In genomic region chr10:90880854-90881560, GRCm38 (mm10) we compare ENCODE assay signal across 12 mouse cellular contexts.
DNase-seq lines count a peak whose midpoint lies in the region; ATAC-seq and TF ChIP-seq lines count a peak whose summit lies in the region.
"Had no signal": no experiment of that assay in that cellular context is flagged by ENCODE, and none has a peak within 500 bp of the region (broad histone marks: within the 10 kb centered on the region; RNA-seq: fewer than 3 reads in every experiment).

No protein-coding gene starts in this region.

- no peaks in the 10 kb centered on the region for H3K79me2 ChIP-seq in CH12.LX (replicated peaks; ENCODE audit: control insufficient read depth, extremely low read depth, insufficient read depth, poor library complexity, severe bottlenecking)

- H3K4me3 ChIP-seq in hindbrain, embryonic 11.5 days (ENCODE audit: low read depth, low read length) = no peak overlapping the region
- no peak overlapping the region for H3K4me3 ChIP-seq in hindbrain, embryonic 12.5 days
- H3K4me3 ChIP-seq in CH12.LX (replicated peaks in 1 of 3; ENCODE audit: low read depth in 2 of 3, low read length in 2 of 3, poor library complexity in 1 of 3) = no peak overlapping the region
- H3K4me3 ChIP-seq: midbrain, embryonic 13.5 days had no signal

- no peak for TF ChIP-seq CTCF in CH12.LX (conservative IDR thresholded peaks at IDR 0.05 in 1 of 2, IDR thresholded peaks at IDR 0.05 in 1 of 2; ENCODE audit: low read depth in 2 of 2, low read length in 2 of 2)

- H3K9ac ChIP-seq in hindbrain, embryonic 11.5 days (ENCODE audit: low read depth, low read length) = no peak overlapping the region
- H3K9ac ChIP-seq in hindbrain, embryonic 12.5 days = no peak overlapping the region
- H3K9ac ChIP-seq in CH12.LX (ENCODE audit: insufficient read depth, low read depth) = no peak overlapping the region
- H3K9ac ChIP-seq: midbrain, embryonic 13.5 days had no signal

- ATAC-seq in hindbrain, embryonic 11.5 days (ENCODE audit: low FRiP score) = no peak
- ATAC-seq in hindbrain, embryonic 12.5 days (ENCODE audit: low FRiP score) = no peak
- ATAC-seq: midbrain, embryonic 13.5 days had no signal

- in situ Hi-C loops in CH12.LX (cut with MboI; ENCODE audit: low pct_ligation_motif_present, low pct_unique_long_range_greater_than_20kb, low sequenced_read_pairs) = no loop called here

- H3K27ac ChIP-seq in hindbrain, embryonic 11.5 days (ENCODE audit: low read depth, low read length) = no peak overlapping the region
- H3K27ac ChIP-seq in hindbrain, embryonic 12.5 days = no peak overlapping the region
- no peak overlapping the region for H3K27ac ChIP-seq in CH12.LX (ENCODE audit: insufficient read depth, low read depth)
- H3K27ac ChIP-seq: midbrain, embryonic 13.5 days had no signal

- TF ChIP-seq RAD21 in CH12.LX (IDR thresholded peaks at IDR 0.05; ENCODE audit: low read depth, low read length) = no peak

- no peak for TF ChIP-seq POLR2A in CH12.LX (IDR thresholded peaks at IDR 0.05; ENCODE audit: low read depth, low read length)

- peak; percentile 46 for DNase-seq in hindbrain, embryonic 11.5 days (ENCODE audit: low spot score)
- DNase-seq in CH12.LX (ENCODE audit: extremely low read depth) (peak; percentile 24), ZHBTc4 (ENCODE audit: low read depth, low spot score) (peak; percentile 46)
- DNase-seq in hindlimb bud, embryonic 11.5 days (ENCODE audit: extremely low spot score, low read depth, low spot score) = peak; percentile 42
- DNase-seq in left cerebral cortex, adult 18-20 months (ENCODE audit: low spot score in 2 of 2) = no peak
- no peak for DNase-seq in ovary, adult 18-20 months (ENCODE audit: low spot score)
- no peak for DNase-seq in spleen, postnatal 4 days (ENCODE audit: low spot score in 2 of 2)
- DNase-seq: cerebellum, postnatal 36 days; gastrocnemius, postnatal 14 days; kidney, adult 9 months had no signal

- no peaks in the 10 kb centered on the region for H3K9me3 ChIP-seq in hindbrain, embryonic 11.5 days (ENCODE audit: control insufficient read depth, low read length)
- no peaks in the 10 kb centered on the region for H3K9me3 ChIP-seq in hindbrain, embryonic 12.5 days (replicated peaks)
- no peaks in the 10 kb centered on the region for H3K9me3 ChIP-seq in CH12.LX (replicated peaks; ENCODE audit: low read length)
- H3K9me3 ChIP-seq: midbrain, embryonic 13.5 days had no signal

- H3K27me3 ChIP-seq in hindbrain, embryonic 11.5 days (ENCODE audit: control insufficient read depth, insufficient read depth, low read length) = no peaks in the 10 kb centered on the region
- no peaks in the 10 kb centered on the region for H3K27me3 ChIP-seq in hindbrain, embryonic 12.5 days
- H3K27me3 ChIP-seq in CH12.LX (replicated peaks) = no peaks in the 10 kb centered on the region
- H3K27me3 ChIP-seq: midbrain, embryonic 13.5 days had no signal

- 40% methylated on average over 8 of the region's 8 CpGs for WGBS in hindbrain, embryonic 11.5 days
- WGBS in hindbrain, embryonic 12.5 days = 33% methylated on average over 8 of the region's 8 CpGs

- TF ChIP-seq EP300 in CH12.LX (IDR thresholded peaks at IDR 0.05; ENCODE audit: low read length) = no peak

- no peaks in the 10 kb centered on the region for H3K4me1 ChIP-seq in hindbrain, embryonic 11.5 days (replicated peaks; ENCODE audit: control insufficient read depth, insufficient read depth, low read length)
- no peaks in the 10 kb centered on the region for H3K4me1 ChIP-seq in hindbrain, embryonic 12.5 days
- no peaks in the 10 kb centered on the region for H3K4me1 ChIP-seq in CH12.LX (ENCODE audit: control insufficient read depth in 1 of 2, insufficient read depth in 2 of 2)

- no peaks in the 10 kb centered on the region for H3K36me3 ChIP-seq in hindbrain, embryonic 11.5 days (ENCODE audit: control insufficient read depth, insufficient read depth, low read length)
- no peaks in the 10 kb centered on the region for H3K36me3 ChIP-seq in hindbrain, embryonic 12.5 days
- H3K36me3 ChIP-seq in CH12.LX (replicated peaks in 1 of 2; ENCODE audit: control insufficient read depth in 1 of 2, insufficient read depth in 1 of 2, low read length in 1 of 2) = no peaks in the 10 kb centered on the region
- H3K36me3 ChIP-seq: midbrain, embryonic 13.5 days had no signal

- H3K4me2 ChIP-seq in hindbrain, embryonic 11.5 days (replicated peaks; ENCODE audit: low read depth, low read length) = no peak overlapping the region
- H3K4me2 ChIP-seq in hindbrain, embryonic 12.5 days (replicated peaks) = no peak overlapping the region
- H3K4me2 ChIP-seq in CH12.LX (ENCODE audit: insufficient read depth, low read depth, poor library complexity, severe bottlenecking) = no peak overlapping the region
- H3K4me2 ChIP-seq: midbrain, embryonic 13.5 days had no signal

- dilution Hi-C loops in CH12.LX (cut with MboI; ENCODE audit: extremely low pct_ligation_motif_present, extremely low pct_unique_long_range_greater_than_20kb, low sequenced_read_pairs) = no loop called here

TF ChIP-seq in CH12.LX, 34 proteins besides CTCF, POLR2A, EP300 and RAD21:
- TF ChIP-seq SIN3A (IDR thresholded peaks at IDR 0.05; ENCODE audit: low read length) (peak; percentile 53), GABPA (IDR thresholded peaks at IDR 0.05; ENCODE audit: insufficient replicate concordance, low read depth, low read length) (no peak), MXI1 (IDR thresholded peaks at IDR 0.05; ENCODE audit: low read depth, low read length) (peak; percentile 24; the same call in 1 of the 2 replicates), NRF1 (IDR thresholded peaks at IDR 0.05; ENCODE audit: low read depth, low read length) (no peak)

Comparison
In these comparisons a context has a peak if more than half of its experiments do, and no peak if none do; other contexts are left out.
1. DNase-seq: peak in hindbrain, embryonic 11.5 days (single experiment), CH12.LX (single experiment), ZHBTc4 (single experiment) and hindlimb bud, embryonic 11.5 days (single experiment); none in left cerebral cortex, adult 18-20 months (0 of 2), ovary, adult 18-20 months (single experiment) and spleen, postnatal 4 days (0 of 2).